Mouse (Mus musculus): Measurements from ENCODE around the gene Vmn1r111. TPM values are rescaled to one million over a fixed set of nuclear protein-coding genes. Genes with fewer than 3 reads are reported as not detected.

Gene Vmn1r111
- total RNA-seq (2023), result not detected

GRCm38 (mm10) chr7:20703116-20703515 lies at the start of gene Vmn1r111:
TSS of gene Vmn1r111 (minus strand) at chr7:20703216.

DNA sequence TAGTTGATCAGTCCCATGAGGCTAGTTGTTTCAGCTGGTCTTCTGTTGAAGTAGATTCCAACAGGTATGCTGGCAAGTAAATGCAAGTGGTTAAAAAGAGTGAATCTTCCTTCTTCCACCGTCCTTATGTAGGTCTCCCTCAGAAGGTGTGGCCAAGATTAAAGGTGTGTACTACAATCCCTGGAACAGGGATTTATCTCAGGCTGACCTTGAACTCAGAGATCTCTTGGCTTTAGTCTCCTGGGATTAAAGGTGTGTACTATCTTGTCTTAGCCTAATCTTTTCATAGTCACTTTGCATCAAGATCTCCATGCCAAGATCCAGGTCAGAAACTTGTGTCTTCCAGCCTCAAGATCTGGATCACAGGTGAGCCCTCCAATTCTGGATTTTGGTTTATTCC lies 27.5 kb upstream of the Vmn1r111 start, which contains the start of gene Gm10668:
Gene Gm10668, minus strand, starts transcription at position 101 of the 400 bp plus-strand sequence.

DNA sequence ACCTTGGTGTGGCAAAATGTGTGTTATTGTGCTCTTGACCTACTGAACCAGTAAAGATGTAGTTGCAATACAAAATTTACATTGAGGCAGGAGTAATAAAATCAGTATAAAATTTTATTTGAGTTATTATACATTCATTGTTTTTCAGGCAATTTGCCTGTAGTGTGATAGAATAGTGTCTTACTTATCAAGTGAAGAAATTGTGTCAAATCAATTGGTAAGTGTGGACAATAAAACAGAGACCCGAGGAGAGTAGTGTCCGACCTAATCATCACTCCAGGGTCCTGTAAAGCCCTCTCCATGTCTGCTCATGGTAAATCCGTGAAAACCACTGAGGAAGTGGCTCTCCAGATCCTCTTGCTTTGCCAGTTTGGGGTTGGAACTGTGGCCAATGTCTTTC lies 34.4 kb downstream of the Vmn1r111 start, which contains the start of gene Vmn1r107:
Gene Vmn1r107, plus strand, starts transcription at position 301 of the 400 bp plus-strand sequence.

Other genes starting within 250 kb of the Vmn1r111 start
- not detected for gene Gm10670, start 228.3 kb downstream of the Vmn1r111 start, total RNA-seq (2023)
- gene Vmn1r103, start 192.7 kb downstream of the Vmn1r111 start, total RNA-seq (2023), result not detected
- gene Vmn1r104, start 169.4 kb downstream of the Vmn1r111 start, total RNA-seq (2023), result not detected
- not detected for gene Gm5726, start 157.5 kb downstream of the Vmn1r111 start, total RNA-seq (2023)
- not detected for gene Gm4141, start 127.0 kb downstream of the Vmn1r111 start, total RNA-seq (2023)
- not detected for gene Gm4513, start 104.2 kb downstream of the Vmn1r111 start, total RNA-seq (2023)
- not detected for gene Vmn1r107, start 34.3 kb downstream of the Vmn1r111 start, total RNA-seq (2023)
- not detected for gene Gm10668, start 27.4 kb upstream of the Vmn1r111 start, total RNA-seq (2023)
- not detected for gene Vmn1r112, start 68.0 kb upstream of the Vmn1r111 start, total RNA-seq (2023)
- gene Vmn1r113, start 84.1 kb upstream of the Vmn1r111 start, total RNA-seq (2023), result not detected
- gene Vmn1r114, start 109.0 kb upstream of the Vmn1r111 start, total RNA-seq (2023), result not detected
- gene Vmn1r115, start 141.8 kb upstream of the Vmn1r111 start, total RNA-seq (2023), result not detected
- gene Vmn1r116, start 169.0 kb upstream of the Vmn1r111 start, total RNA-seq (2023), result not detected
- gene Vmn1r117, start 180.9 kb upstream of the Vmn1r111 start, total RNA-seq (2023), result not detected
- not detected for gene Vmn1r118, start 209.1 kb upstream of the Vmn1r111 start, total RNA-seq (2023)